Mouse (Mus musculus) heart, adult 2 months (tissue): ENCODE results near the gene Atp6v1fnb.

Experiments used
- CTCF ChIP-seq: fragments of 200-600 bp; IDR thresholded peaks from 2 replicates; pipeline ENCODE4 v1.8.1; 2022; ENCODE audit warnings: antibody characterized with exemption, mild to moderate bottlenecking, moderate library complexity
- EP300 ChIP-seq: fragments of 200-500 bp; IDR thresholded peaks from 2 replicates; pipeline ENCODE4 v1.6.1; 2011; ENCODE audit warnings: low read depth, low read length, control low read depth; ENCODE audit not compliant: insufficient read depth
- POLR2A ChIP-seq: fragments of 200-500 bp; IDR thresholded peaks from 2 replicates; pipeline ENCODE4 v1.6.1; 2011; ENCODE audit warnings: mild to moderate bottlenecking, low read depth, low read length, control low read depth; ENCODE audit not compliant: insufficient read depth

GRCm38 (mm10) chr6:29435940-29436451 is 35.2 kb upstream of the Atp6v1fnb start:
- TF ChIP-seq CTCF (no peak), EP300 (no peak), POLR2A (0 out of 2 replicates have a peak, but pooled peaks have one; percentile 5)
